In the genomic region with DNA sequence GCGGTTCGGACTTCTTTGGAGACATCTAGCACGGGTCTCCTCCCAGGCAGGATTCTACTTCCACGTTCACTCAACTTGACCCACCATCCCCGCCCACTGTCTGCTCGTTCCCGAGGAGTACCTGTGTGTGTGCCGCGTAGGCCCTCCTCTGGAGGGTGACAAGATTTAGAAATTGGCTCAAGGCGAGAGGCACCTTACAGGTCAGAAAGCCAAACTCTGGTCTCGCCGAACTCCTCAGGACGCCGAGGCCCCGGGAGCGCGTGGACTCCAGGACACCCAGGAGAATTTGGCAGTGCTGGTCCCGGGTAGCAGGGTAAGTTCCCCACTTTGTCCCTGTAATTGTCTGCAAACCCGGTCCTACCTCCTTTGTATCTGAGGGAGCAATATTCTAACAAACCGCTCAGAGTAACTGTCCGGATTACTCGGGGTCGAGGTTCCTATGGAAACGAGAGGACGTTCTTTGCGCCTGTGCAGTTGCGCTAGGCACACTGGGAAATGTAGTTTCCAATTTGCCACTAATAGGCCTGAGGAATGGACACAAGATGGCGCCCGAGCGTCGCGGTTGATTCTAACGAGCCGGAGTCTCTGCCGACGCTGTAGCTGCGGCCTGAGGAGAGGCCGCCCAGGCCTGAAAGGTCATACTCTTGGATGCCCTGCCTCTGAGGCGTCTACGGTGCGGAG, we compare ENCODE assay signal across 8 mouse cellular contexts. TPM values are rescaled to one million over a fixed set of nuclear protein-coding genes. Genes with fewer than 3 reads are reported as not detected.
DNase-seq lines count a peak whose midpoint lies in the region; ATAC-seq and TF ChIP-seq lines count a peak whose summit lies in the region.

No protein-coding gene starts in this region.

- peak; percentile 94 for ATAC-seq in forebrain, embryonic 13.5 days
- ATAC-seq in liver, postnatal 0 days = peak; percentile 84
- ATAC-seq in neural tube, embryonic 14.5 days (ENCODE audit: low read depth) = peak; percentile 93

- peak; percentile 62 for TF ChIP-seq CTCF in E14TG2a.4 (conservative IDR thresholded peaks at IDR 0.05; ENCODE audit: low read length)
- peak; percentile 98 for TF ChIP-seq CTCF in liver, postnatal 0 days (IDR thresholded peaks at IDR 0.05; ENCODE audit: low read depth)

- DNase-seq in c-Kit-positive CD71-positive TER-119-positive erythroid progenitor cells, embryonic 14.5 days (ENCODE audit: low spot score) = peak; percentile 94
- peak; percentile 95 to 97 for DNase-seq in heart, postnatal 10 days
- peak; percentile 98 for DNase-seq in large intestine, adult 2 months (ENCODE audit: low read depth, low spot score)
- DNase-seq in liver, postnatal 0 days = peak; percentile 93
- peak; percentile 95 for DNase-seq in testis, postnatal 10 days (ENCODE audit: low spot score)

- H3K9me3 ChIP-seq in E14TG2a.4 (ENCODE audit: low read length) = no peaks in the 10 kb centered on the region
- no peaks in the 10 kb centered on the region for H3K9me3 ChIP-seq in forebrain, embryonic 13.5 days (replicated peaks)
- H3K9me3 ChIP-seq in liver, postnatal 0 days (ENCODE audit: low read length) = no peaks in the 10 kb centered on the region
- no peaks in the 10 kb centered on the region for H3K9me3 ChIP-seq in neural tube, embryonic 14.5 days (ENCODE audit: control insufficient read depth, low read length)

- 0 out of 2 replicates have a peak overlapping the region, but pooled peaks have one; percentile 22 for H3K27ac ChIP-seq in forebrain, embryonic 13.5 days
- H3K27ac ChIP-seq in liver, postnatal 0 days (ENCODE audit: low read depth) = no peak overlapping the region
- H3K27ac ChIP-seq in neural tube, embryonic 14.5 days (ENCODE audit: low read depth, low read length) = no peak overlapping the region

- H3K36me3 ChIP-seq in E14TG2a.4 (ENCODE audit: insufficient read depth, low read length) = no peaks in the 10 kb centered on the region
- no peaks in the 10 kb centered on the region for H3K36me3 ChIP-seq in forebrain, embryonic 13.5 days (ENCODE audit: poor library complexity, severe bottlenecking)
- H3K36me3 ChIP-seq in liver, postnatal 0 days (replicated peaks; ENCODE audit: insufficient read depth, low read length) = no peaks in the 10 kb centered on the region
- no peaks in the 10 kb centered on the region for H3K36me3 ChIP-seq in neural tube, embryonic 14.5 days (ENCODE audit: control insufficient read depth, insufficient read depth, low read length)

- H3K4me2 ChIP-seq in forebrain, embryonic 13.5 days = peak overlapping the region; percentile 92
- peak overlapping the region; percentile 97 for H3K4me2 ChIP-seq in liver, postnatal 0 days (ENCODE audit: low read depth, low read length)
- peak overlapping the region; percentile 84 for H3K4me2 ChIP-seq in neural tube, embryonic 14.5 days (ENCODE audit: low read depth, low read length)

- peak overlapping the region; percentile 79 for H3K4me3 ChIP-seq in E14TG2a.4 (replicated peaks; ENCODE audit: low read length)
- H3K4me3 ChIP-seq in forebrain, embryonic 13.5 days = peak overlapping the region; percentile 66
- peak overlapping the region; percentile 71 for H3K4me3 ChIP-seq in liver, postnatal 0 days (ENCODE audit: low read depth, low read length)
- H3K4me3 ChIP-seq in neural tube, embryonic 14.5 days (ENCODE audit: low read depth, low read length) = peak overlapping the region; percentile 51

- peaks cover 5% of the 10 kb centered on the region; the same call in 1 of the 2 replicates for H3K27me3 ChIP-seq in E14TG2a.4 (ENCODE audit: insufficient read depth, low read length)
- H3K27me3 ChIP-seq in forebrain, embryonic 13.5 days = 0 out of 2 replicates have a peak, but pooled peaks cover 5% of the 10 kb centered on the region
- H3K27me3 ChIP-seq in liver, postnatal 0 days (ENCODE audit: insufficient read depth, low read length) = no peaks in the 10 kb centered on the region
- H3K27me3 ChIP-seq in neural tube, embryonic 14.5 days (ENCODE audit: control insufficient read depth, insufficient read depth, low read length) = no peaks in the 10 kb centered on the region

- H3K9ac ChIP-seq in forebrain, embryonic 13.5 days = peak overlapping the region; percentile 72
- peak overlapping the region; percentile 60 for H3K9ac ChIP-seq in liver, postnatal 0 days (replicated peaks)
- H3K9ac ChIP-seq in neural tube, embryonic 14.5 days (replicated peaks; ENCODE audit: low read depth, low read length) = peak overlapping the region; percentile 50

- intact Hi-C loops in heart, postnatal 10 days (cut with DNase I) = loop anchor here (1.0 to 5.0 kb wide), 4 partner anchors 49 to 185 kb away; a partner anchor contains a TSS

- no peak for TF ChIP-seq EP300 in liver, postnatal 0 days (IDR thresholded peaks at IDR 0.05; ENCODE audit: low read depth)

- under 1% methylated on average over 41 of the region's 41 CpGs for WGBS in forebrain, embryonic 13.5 days
- WGBS in large intestine, adult 2 months = under 1% methylated on average over 41 of the region's 41 CpGs
- WGBS in liver, postnatal 0 days (ENCODE audit: insufficient replicate concordance) = under 1% methylated on average over 41 of the region's 41 CpGs
- WGBS in neural tube, embryonic 14.5 days = under 1% methylated on average over 41 of the region's 41 CpGs

- peaks cover 19% of the 10 kb centered on the region for H3K4me1 ChIP-seq in E14TG2a.4 (replicated peaks; ENCODE audit: low read depth, low read length)
- peaks cover 12% of the 10 kb centered on the region; the same call in 1 of the 2 replicates for H3K4me1 ChIP-seq in forebrain, embryonic 13.5 days
- peaks cover 15% of the 10 kb centered on the region for H3K4me1 ChIP-seq in liver, postnatal 0 days (ENCODE audit: insufficient read depth)
- H3K4me1 ChIP-seq in neural tube, embryonic 14.5 days (ENCODE audit: control insufficient read depth, insufficient read depth, low read length) = 0 out of 2 replicates have a peak, but pooled peaks cover 2% of the 10 kb centered on the region

RNA-seq across cellular contexts. Expression of a gene that starts 11.6 kb away (rescaled TPM):
- polyA plus RNA-seq in forebrain, embryonic 13.5 days (2015; fragmentation: Nextera tagmentation; extraction: Ambion mirVana) = 3.6 and 4.8 TPM in 2 replicates
- total RNA-seq in heart, postnatal 10 days (2021) = 10 to 100 TPM in 1 of 2 experiments, 1 to 10 TPM in 1; 10.0 to 12.0 TPM
- polyA plus RNA-seq in large intestine, adult 2 months (2012; rRNA removed) = 102 and 151 TPM in 2 replicates
- 3.3 and 3.4 TPM in 2 replicates for polyA plus RNA-seq in liver, postnatal 0 days (2015; fragmentation: Nextera tagmentation; extraction: Ambion mirVana)
- polyA plus RNA-seq in neural tube, embryonic 14.5 days (2014; fragmentation: Nextera tagmentation; extraction: Ambion mirVana) = 12.2 and 14.0 TPM in 2 replicates

RNA-seq across cellular contexts. Expression of a gene that starts 25.6 kb away (rescaled TPM):
- 14.0 and 15.2 TPM in 2 replicates for polyA plus RNA-seq in forebrain, embryonic 13.5 days (2015; fragmentation: Nextera tagmentation; extraction: Ambion mirVana)
- 1 to 10 TPM in 1 of 2 experiments, under 1 TPM in 1; 0.98 to 1.5 TPM for total RNA-seq in heart, postnatal 10 days (2021)
- 2.0 and 2.4 TPM in 2 replicates for polyA plus RNA-seq in large intestine, adult 2 months (2012; rRNA removed)
- polyA plus RNA-seq in liver, postnatal 0 days (2015; fragmentation: Nextera tagmentation; extraction: Ambion mirVana) = 0.54 and 0.92 TPM in 2 replicates
- 50.7 and 62.9 TPM in 2 replicates for polyA plus RNA-seq in neural tube, embryonic 14.5 days (2014; fragmentation: Nextera tagmentation; extraction: Ambion mirVana)

RNA-seq across cellular contexts. Expression of a gene that starts 25.7 kb away (rescaled TPM):
- polyA plus RNA-seq in forebrain, embryonic 13.5 days (2015; fragmentation: Nextera tagmentation; extraction: Ambion mirVana) = 13.1 and 14.2 TPM in 2 replicates
- 10 to 100 TPM; 10.7 to 13.5 TPM for total RNA-seq in heart, postnatal 10 days (2021)
- polyA plus RNA-seq in large intestine, adult 2 months (2012; rRNA removed) = 116 and 130 TPM in 2 replicates
- polyA plus RNA-seq in liver, postnatal 0 days (2015; fragmentation: Nextera tagmentation; extraction: Ambion mirVana) = 28.5 and 31.1 TPM in 2 replicates
- 21.1 and 22.6 TPM in 2 replicates for polyA plus RNA-seq in neural tube, embryonic 14.5 days (2014; fragmentation: Nextera tagmentation; extraction: Ambion mirVana)

RNA-seq across cellular contexts. Expression of a gene that starts 43.2 kb away (rescaled TPM):
- not detected in 2 replicates for polyA plus RNA-seq in forebrain, embryonic 13.5 days (2015; fragmentation: Nextera tagmentation; extraction: Ambion mirVana)
- not detected for total RNA-seq in heart, postnatal 10 days (2021)
- not detected in 2 replicates for polyA plus RNA-seq in large intestine, adult 2 months (2012; rRNA removed)
- polyA plus RNA-seq in liver, postnatal 0 days (2015; fragmentation: Nextera tagmentation; extraction: Ambion mirVana) = not detected in 2 replicates
- not detected in 2 replicates for polyA plus RNA-seq in neural tube, embryonic 14.5 days (2014; fragmentation: Nextera tagmentation; extraction: Ambion mirVana)

RNA-seq across cellular contexts. Expression of a gene that starts 43.3 kb away (rescaled TPM):
- polyA plus RNA-seq in forebrain, embryonic 13.5 days (2015; fragmentation: Nextera tagmentation; extraction: Ambion mirVana) = 0.63 and 0.76 TPM in 2 replicates
- 1 to 10 TPM; 1.6 to 2.5 TPM for total RNA-seq in heart, postnatal 10 days (2021)
- polyA plus RNA-seq in large intestine, adult 2 months (2012; rRNA removed) = 7.4 and 8.4 TPM in 2 replicates
- 0.91 and 1.1 TPM in 2 replicates for polyA plus RNA-seq in liver, postnatal 0 days (2015; fragmentation: Nextera tagmentation; extraction: Ambion mirVana)
- 0.78 and 1.5 TPM in 2 replicates for polyA plus RNA-seq in neural tube, embryonic 14.5 days (2014; fragmentation: Nextera tagmentation; extraction: Ambion mirVana)
